Comparison of ENCODE assay signal across 14 mouse cellular contexts in genomic region chr8:57565039-57565438, GRCm38 (mm10). TPM values are rescaled to one million over a fixed set of nuclear protein-coding genes. Genes with fewer than 3 reads are reported as not detected.
DNase-seq lines count a peak whose midpoint lies in the region.
"Had no signal": no experiment of that assay in that cellular context is flagged by ENCODE, and none has a peak within 500 bp of the region (broad histone marks: within the 10 kb centered on the region; RNA-seq: fewer than 3 reads in every experiment).

No protein-coding gene starts in this region.

- DNase-seq in adrenal gland, postnatal 10 days: peak; percentile 28
- no peak for DNase-seq in adrenal gland, adult 8-10 months
- peak; percentile 72 to 74 for DNase-seq in cerebellum, adult 18-20 months
- DNase-seq in cerebellum, postnatal 14 days: no peak
- peak; percentile 86 for DNase-seq in brain, adult 2 months (ENCODE audit: low read depth, low spot score)
- DNase-seq in cerebellum, postnatal 25 days: peak; percentile 62 to 69
- DNase-seq in layer of hippocampus, postnatal 14 days (ENCODE audit: low spot score in 2 of 2): no peak
- no peak for DNase-seq in kidney, postnatal 14 days
- DNase-seq: adrenal gland, postnatal 14 days; embryo, embryonic 11 days; gastrocnemius, postnatal 25 days; heart, adult 18-20 months; heart, postnatal 14 days; kidney, adult 2 months had no signal

RNA-seq across cellular contexts. Expression of gene Hmgb2, which starts 53.3 kb away (rescaled TPM):
- 10 to 100 TPM; 79.0 to 96.4 TPM for total RNA-seq in adrenal gland, postnatal 10 days (2021)
- total RNA-seq in adrenal gland, adult 8-10 months (2022): 10 to 100 TPM; 11.8 to 18.1 (median 14.3) TPM
- 10 to 100 TPM; 13.8 to 15.5 TPM for total RNA-seq in layer of hippocampus, postnatal 14 days (2021)

Comparison
In these comparisons a context has a peak if more than half of its experiments do, and no peak if none do; other contexts are left out.
1. DNase-seq: peak in adrenal gland, postnatal 10 days (single experiment), cerebellum, adult 18-20 months (2 of 2), brain, adult 2 months (single experiment) and cerebellum, postnatal 25 days (2 of 2); none in adrenal gland, adult 8-10 months (single experiment), cerebellum, postnatal 14 days (0 of 2), layer of hippocampus, postnatal 14 days (0 of 2) and kidney, postnatal 14 days (single experiment).
2. RNA of gene Hmgb2, which starts 53.3 kb away (total RNA-seq): 79.0 to 96.4 TPM in adrenal gland, postnatal 10 days; 11.8 to 18.1 TPM in adrenal gland, adult 8-10 months and 13.8 to 15.5 TPM in layer of hippocampus, postnatal 14 days; every median in the first group is over 4 times any median in the second.